Mouse (Mus musculus) embryonic fibroblast, embryonic 13.5 days (primary cell): ENCODE data around the gene Stk35.

ENCODE experiments used
- CTCF ChIP-seq: IDR thresholded peaks from 2 replicates; pipeline ENCODE4 v1.5.1; 2011; ENCODE audit warnings: mild to moderate bottlenecking, control low read depth, low read length, moderate library complexity, borderline replicate concordance; ENCODE audit not compliant: insufficient read depth
- POLR2A ChIP-seq: IDR thresholded peaks from 2 replicates; pipeline ENCODE4 v1.6.1; 2011; ENCODE audit warnings: low read depth, mild to moderate bottlenecking, control low read depth, low read length, moderate library complexity

- TF ChIP-seq CTCF, result no peak
- TF ChIP-seq POLR2A, result no peak
Observed at GRCm38 (mm10) chr2:129880226-129880625, 79.9 kb downstream of the Stk35 start.
